Mouse (Mus musculus) forebrain, embryonic 12.5 days (tissue): Measurements from ENCODE around the gene 2610028H24Rik. TPM values are rescaled to one million over a fixed set of nuclear protein-coding genes. Genes with fewer than 3 reads are reported as not detected.

Experiments
- ATAC-seq: fragments of 200-750 bp; cut with Nextera tagmentation; 2 replicates; pipeline ENCODE4 v1.8.0; 2017; ENCODE audit warnings: moderate TSS enrichment; ENCODE audit not compliant: low FRiP score
- H3K27ac ChIP-seq: fragments of 300-500 bp; sonication (generic); 2 replicates; pipeline ENCODE4 v1.5.1; 2016; ENCODE audit warnings: mild to moderate bottlenecking
- H3K27me3 ChIP-seq: fragments of 300-500 bp; sonication (generic); 2 replicates; pipeline ENCODE4 v1.6.1; 2016; ENCODE audit warnings: mild to moderate bottlenecking
- H3K36me3 ChIP-seq: fragments of 300-500 bp; sonication (generic); replicated peaks from 2 replicates; pipeline ENCODE4 v1.6.1; 2016; ENCODE audit warnings: mild to moderate bottlenecking
- H3K4me1 ChIP-seq: fragments of 300-500 bp; sonication (generic); 2 replicates; pipeline ENCODE4 v1.6.1; 2016
- H3K4me2 ChIP-seq: fragments of 300-500 bp; sonication (generic); 2 replicates; pipeline ENCODE4 v1.6.1; 2016; ENCODE audit warnings: mild to moderate bottlenecking, moderate library complexity
- H3K4me3 ChIP-seq: fragments of 300-500 bp; sonication (generic); replicated peaks from 2 replicates; pipeline ENCODE4 v1.5.1; 2016; ENCODE audit warnings: mild to moderate bottlenecking
- H3K9ac ChIP-seq: fragments of 300-500 bp; sonication (generic); 2 replicates; pipeline ENCODE4 v1.6.1; 2016; ENCODE audit warnings: mild to moderate bottlenecking
- H3K9me3 ChIP-seq: fragments of 300-500 bp; sonication (generic); 2 replicates; pipeline ENCODE4 v1.6.1; 2016
- WGBS: fragments of 180-500 bp; shearing (Covaris S2); methylation state at CpG from one replicate; pipeline ENCODE4 v1.1.7; 2016; 5-methylcytosine and 5-hydroxymethylcytosine counted together
- polyA plus RNA-seq: library from polyadenylated mRNA; unstranded; fragments of >200 nt; fragmentation: Nextera tagmentation; extraction: Ambion mirVana; gene quantifications from 2 replicates; pipeline ENCODE4 v1.2.1, GENCODE M21; 2016

Gene 2610028H24Rik
- polyA plus RNA-seq, 1 experiment from 2014 or later, result not detected

- WGBS, result 95% methylated on average over 7 of the region's 7 CpGs
- ATAC-seq, result no peak
- Histone ChIP-seq H3K27ac (no peak overlapping the region), H3K9ac (no peak overlapping the region), H3K36me3 (peaks cover 86% of the 10 kb centered on the region), H3K4me3 (no peak overlapping the region), H3K27me3 (no peaks in the 10 kb centered on the region), H3K4me2 (no peak overlapping the region), H3K9me3 (no peaks in the 10 kb centered on the region), H3K4me1 (no peaks in the 10 kb centered on the region)
Observed at GRCm38 (mm10) chr10:76496366-76496765, 47.5 kb downstream of the 2610028H24Rik start.

- WGBS, result 96% methylated on average over 4 of the region's 4 CpGs
- Histone ChIP-seq H3K4me1 (no peaks in the 10 kb centered on the region), H3K9ac (no peak overlapping the region), H3K4me2 (no peak overlapping the region), H3K27ac (no peak overlapping the region), H3K9me3 (no peaks in the 10 kb centered on the region), H3K4me3 (no peak overlapping the region), H3K27me3 (no peaks in the 10 kb centered on the region), H3K36me3 (peaks cover 90% of the 10 kb centered on the region)
- ATAC-seq, result no peak
Observed at GRCm38 (mm10) chr10:76497522-76497921, 48.6 kb downstream of the 2610028H24Rik start.

GRCm38 (mm10) chr10:76504271-76504943, 55.5 kb downstream of the 2610028H24Rik start:
- no peak overlapping the region for H3K27ac ChIP-seq
- ATAC-seq, result no peak
- peaks cover 90% of the 10 kb centered on the region for H3K36me3 ChIP-seq
- H3K4me2 ChIP-seq, result no peak overlapping the region
- no peak overlapping the region for H3K4me3 ChIP-seq
- WGBS, result 89% methylated on average over 11 of the region's 11 CpGs
- H3K27me3 ChIP-seq, result no peaks in the 10 kb centered on the region
- H3K9me3 ChIP-seq, result no peaks in the 10 kb centered on the region
- no peaks in the 10 kb centered on the region for H3K4me1 ChIP-seq
- no peak overlapping the region for H3K9ac ChIP-seq

GRCm38 (mm10) chr10:76505865-76506264, 57.0 kb downstream of the 2610028H24Rik start:
- Histone ChIP-seq H3K4me2 (no peak overlapping the region), H3K4me3 (no peak overlapping the region), H3K9me3 (no peaks in the 10 kb centered on the region), H3K27ac (no peak overlapping the region), H3K27me3 (no peaks in the 10 kb centered on the region), H3K36me3 (peaks cover 86% of the 10 kb centered on the region), H3K4me1 (no peaks in the 10 kb centered on the region), H3K9ac (no peak overlapping the region)
- ATAC-seq, result no peak
- 92% methylated on average over 7 of the region's 7 CpGs for WGBS

Other genes with a start within 250 kb of the 2610028H24Rik start
- 111 and 127 TPM in 2 replicates for gene Prmt2, start 211.2 kb upstream of the 2610028H24Rik start, polyA plus RNA-seq
- gene S100b, start 195.2 kb upstream of the 2610028H24Rik start, polyA plus RNA-seq, result 0.53 and 0.59 TPM in 2 replicates
- gene Dip2a, start 103.8 kb upstream of the 2610028H24Rik start, polyA plus RNA-seq, result 11.1 and 11.8 TPM in 2 replicates
- gene AC141477.1, start 8.6 kb upstream of the 2610028H24Rik start, polyA plus RNA-seq, result 2.2 and 2.5 TPM in 2 replicates
- gene Pcnt, start 6.3 kb upstream of the 2610028H24Rik start, polyA plus RNA-seq, result 20.7 and 21.2 TPM in 2 replicates
- 93.0 and 96.6 TPM in 2 replicates for gene Mcm3ap, start 19.8 kb downstream of the 2610028H24Rik start, polyA plus RNA-seq
- 8.0 and 9.1 TPM in 2 replicates for gene Ybey, start 20.0 kb downstream of the 2610028H24Rik start, polyA plus RNA-seq
- gene Lss, start 82.5 kb downstream of the 2610028H24Rik start, polyA plus RNA-seq, result 51.8 and 58.6 TPM in 2 replicates
- not detected in 2 replicates for gene Spatc1l, start 113.2 kb downstream of the 2610028H24Rik start, polyA plus RNA-seq
- not detected in 2 replicates for gene Ftcd, start 126.6 kb downstream of the 2610028H24Rik start, polyA plus RNA-seq
- 14.8 and 18.7 TPM in 2 replicates for gene Col6a2, start 174.5 kb downstream of the 2610028H24Rik start, polyA plus RNA-seq